Mouse (Mus musculus) forebrain, embryonic 11.5 days (tissue): ENCODE results near the gene Gm11985. TPM values are rescaled to one million over a fixed set of nuclear protein-coding genes. Genes with fewer than 3 reads are reported as not detected.

Experiments
- ATAC-seq: fragments of 200-750 bp; cut with Nextera tagmentation; replicated peaks from 2 replicates; pipeline ENCODE4 v1.8.0; 2017; ENCODE audit warnings: moderate TSS enrichment; ENCODE audit not compliant: low FRiP score
- DNase-seq: peaks from one replicate; pipeline ENCODE4 v3.0.0-alpha.2; 2017; ENCODE audit warnings: low spot score
- H3K27ac ChIP-seq: fragments of 300-500 bp; sonication (generic); 2 replicates; pipeline ENCODE4 v1.5.1; 2014; ENCODE audit warnings: low read depth, low read length
- H3K27me3 ChIP-seq: fragments of 300-500 bp; sonication (generic); 2 replicates; pipeline ENCODE4 v1.6.1; 2014; ENCODE audit warnings: mild to moderate bottlenecking, low read length, mixed read lengths; ENCODE audit not compliant: control insufficient read depth, insufficient read depth
- H3K36me3 ChIP-seq: fragments of 300-500 bp; sonication (generic); 2 replicates; pipeline ENCODE4 v1.6.1; 2014; ENCODE audit warnings: mild to moderate bottlenecking, low read length, moderate library complexity, mixed read lengths; ENCODE audit not compliant: control insufficient read depth, insufficient read depth
- H3K4me1 ChIP-seq: fragments of 300-500 bp; sonication (generic); replicated peaks from 2 replicates; pipeline ENCODE4 v1.6.1; 2014; ENCODE audit warnings: low read length, mixed read lengths; ENCODE audit not compliant: control insufficient read depth, insufficient read depth
- H3K4me2 ChIP-seq: fragments of 300-500 bp; sonication (generic); 2 replicates; pipeline ENCODE4 v1.6.1; 2014; ENCODE audit warnings: low read depth, mild to moderate bottlenecking, low read length, moderate library complexity, mixed read lengths; ENCODE audit not compliant: severe bottlenecking
- H3K4me3 ChIP-seq: fragments of 300-500 bp; sonication (generic); 2 replicates; pipeline ENCODE4 v1.5.1; 2014; ENCODE audit warnings: low read depth, low read length
- H3K9ac ChIP-seq: fragments of 300-500 bp; sonication (generic); 2 replicates; pipeline ENCODE4 v1.6.1; 2014; ENCODE audit warnings: low read length
- H3K9me3 ChIP-seq: fragments of 300-500 bp; sonication (generic); 2 replicates; pipeline ENCODE4 v1.6.1; 2016; ENCODE audit warnings: low read length, mixed read lengths; ENCODE audit not compliant: control insufficient read depth
- WGBS: fragments of 180-500 bp; shearing (Covaris S2); extraction: QIAGEN DNeasy Blood & Tissue Kit; methylation state at CpG from one replicate; pipeline ENCODE4 v1.1.7; 2014; 5-methylcytosine and 5-hydroxymethylcytosine counted together
- polyA plus RNA-seq: library from polyadenylated mRNA; unstranded; fragments of >200 nt; fragmentation: Nextera tagmentation; extraction: Ambion mirVana; gene quantifications from 2 replicates; pipeline ENCODE4 v1.2.1, GENCODE M21; 2014

Gm11985 gene
- polyA plus RNA-seq, 1 experiment from 2014 or later: not detected

DNA sequence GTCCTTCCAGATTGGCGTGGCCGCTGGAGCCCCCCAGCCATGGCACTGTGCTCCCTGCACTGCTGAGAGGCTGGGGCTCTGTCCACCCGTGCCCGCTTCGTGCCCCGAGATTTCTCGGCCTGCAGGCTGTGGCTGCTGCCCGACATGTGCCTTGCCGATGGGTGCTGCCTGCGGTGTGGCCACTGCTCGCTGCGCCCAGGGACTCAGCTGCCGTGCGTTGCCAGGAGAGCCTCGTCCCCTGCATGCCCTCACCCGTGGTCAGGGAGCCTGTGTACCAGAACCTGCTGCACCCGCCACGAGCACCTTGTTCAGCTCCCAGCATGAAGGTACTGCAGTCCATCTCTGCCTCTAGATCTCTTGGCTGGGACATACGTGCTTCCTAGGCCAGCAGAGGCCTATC, 9.6 kb upstream of the Gm11985 start:
- 87% methylated on average over 19 of the region's 19 CpGs for WGBS
- no peak overlapping the region; the same call in 1 of the 2 replicates for H3K27ac ChIP-seq
- no peaks in the 10 kb centered on the region for H3K27me3 ChIP-seq
- no peak overlapping the region for H3K4me3 ChIP-seq
- no peaks in the 10 kb centered on the region; the same call in 1 of the 2 replicates for H3K9me3 ChIP-seq
- no peak overlapping the region for H3K4me2 ChIP-seq
- no peak overlapping the region for H3K9ac ChIP-seq
- peaks cover 7% of the 10 kb centered on the region; the same call in 1 of the 2 replicates for H3K4me1 ChIP-seq
- DNase-seq: no peak
- H3K36me3 ChIP-seq: no peaks in the 10 kb centered on the region
- ATAC-seq: no peak

DNA sequence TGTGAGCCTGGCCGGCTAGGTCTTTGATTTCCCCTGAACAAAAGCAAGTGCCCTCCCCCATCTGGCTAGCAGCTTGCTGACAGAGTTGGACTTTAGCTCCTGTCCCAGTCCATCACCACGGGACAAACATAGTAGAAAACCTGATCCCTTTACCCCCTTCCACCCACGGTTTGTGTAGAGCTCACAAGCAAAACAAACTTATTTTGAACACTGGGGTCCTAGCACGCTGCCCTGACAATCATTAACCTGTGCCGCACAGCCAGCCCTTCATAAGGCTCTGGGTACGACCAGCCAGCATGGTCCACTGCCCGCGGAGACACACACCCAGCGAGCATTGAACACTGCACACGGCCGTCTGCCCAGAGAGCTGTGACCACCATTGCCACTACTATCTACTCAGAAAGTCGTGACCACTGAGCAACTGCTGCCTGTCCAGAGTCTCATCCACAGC, 9.1 kb upstream of the Gm11985 start, which contains the start of gene Igfbp1:
Gene Igfbp1 (plus strand): TSS at position 292 of the 451 bp plus-strand sequence.
- ATAC-seq (0 out of 2 replicates have a peak, but pooled peaks have one; percentile 43), DNase-seq (no peak)
- Histone ChIP-seq H3K27ac (no peak within 1 kb of the TSS; the same call in 1 of the 2 replicates), H3K27me3 (no peaks in the 10 kb centered on the region), H3K4me1 (peaks cover 7% of the 10 kb centered on the region; the same call in 1 of the 2 replicates), H3K9me3 (no peaks in the 10 kb centered on the region; the same call in 1 of the 2 replicates), H3K9ac (no peak within 1 kb of the TSS), H3K4me2 (no peak within 1 kb of the TSS), H3K4me3 (no peak within 1 kb of the TSS), H3K36me3 (no peaks in the 10 kb centered on the region)
- WGBS: 24% methylated on average over 12 of the region's 12 CpGs

DNA sequence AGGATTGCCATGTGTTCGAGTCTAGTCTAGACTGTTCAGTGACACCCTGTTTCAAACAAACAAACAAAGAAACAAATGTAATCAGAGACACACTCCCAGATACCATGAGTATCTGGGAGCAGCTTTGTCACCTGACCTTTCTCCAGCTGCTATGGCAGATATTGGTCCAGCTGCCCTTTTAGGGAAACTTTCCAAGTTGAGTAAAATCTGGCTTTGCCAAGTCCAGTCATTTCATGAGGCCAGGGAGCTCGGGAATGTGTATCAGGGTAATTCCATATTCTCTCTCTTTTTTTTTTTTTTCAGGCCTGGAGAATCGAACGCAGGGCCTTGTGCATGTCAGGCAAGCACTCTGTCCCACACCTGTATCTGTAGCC, 6.9 kb upstream of the Gm11985 start:
- WGBS: 89% methylated on average over 4 of the region's 4 CpGs
- H3K4me1 ChIP-seq: peaks cover 7% of the 10 kb centered on the region; the same call in 1 of the 2 replicates
- no peak for ATAC-seq

DNA sequence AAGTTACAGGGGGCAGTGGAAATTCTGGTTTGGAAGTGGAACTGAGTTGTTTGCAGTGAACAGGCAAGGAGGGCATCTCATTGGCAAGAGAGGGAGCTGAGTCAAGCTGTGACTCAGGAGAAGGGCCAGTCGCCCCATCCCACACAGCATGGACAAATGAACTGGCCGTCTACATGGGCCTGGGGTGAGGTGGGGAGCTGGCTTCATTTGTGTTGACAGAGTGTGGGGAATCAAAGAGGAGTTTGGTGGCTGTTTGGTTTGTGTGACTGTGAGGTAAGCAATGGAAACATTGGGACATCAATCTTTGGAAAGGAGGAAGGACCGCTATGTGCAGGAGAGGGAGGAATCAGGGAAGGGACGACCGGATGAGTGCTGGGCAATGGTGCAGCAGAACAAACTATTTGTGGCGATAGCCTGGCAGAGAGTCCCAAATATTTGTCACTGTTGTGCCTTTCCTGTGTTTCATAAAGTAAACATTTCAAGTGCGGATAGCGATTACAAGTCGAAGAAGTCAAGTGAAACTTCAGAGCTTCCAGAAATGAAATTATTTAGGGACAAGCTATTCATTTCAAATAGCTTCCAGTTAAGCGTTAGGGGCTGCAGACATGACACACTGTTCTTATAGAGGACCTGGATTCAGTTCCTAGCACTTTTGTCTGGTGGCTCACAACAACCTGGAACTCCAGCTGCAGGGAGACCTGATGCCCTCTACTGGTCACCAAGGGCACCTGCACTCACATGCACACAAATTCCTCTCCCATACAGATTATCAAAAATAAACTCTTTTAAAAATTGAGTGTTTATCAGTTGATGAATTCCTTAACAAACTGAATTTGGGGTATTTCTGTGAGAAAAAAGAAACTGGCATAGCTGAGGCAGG, 6.3 kb upstream of the Gm11985 start:
- Histone ChIP-seq H3K9me3 (no peaks in the 10 kb centered on the region; the same call in 1 of the 2 replicates), H3K36me3 (no peaks in the 10 kb centered on the region)
- WGBS: 94% methylated on average over 10 of the region's 10 CpGs

More for the DNA sequence above, 6.9 kb upstream of the Gm11985 start:
- no peaks in the 10 kb centered on the region; the same call in 1 of the 2 replicates for H3K9me3 ChIP-seq
- DNase-seq: no peak
- H3K4me3 ChIP-seq: no peak overlapping the region
- no peak overlapping the region for H3K9ac ChIP-seq
- H3K36me3 ChIP-seq: no peaks in the 10 kb centered on the region
- H3K27ac ChIP-seq: no peak overlapping the region
- H3K4me2 ChIP-seq: no peak overlapping the region
- no peaks in the 10 kb centered on the region for H3K27me3 ChIP-seq

DNA sequence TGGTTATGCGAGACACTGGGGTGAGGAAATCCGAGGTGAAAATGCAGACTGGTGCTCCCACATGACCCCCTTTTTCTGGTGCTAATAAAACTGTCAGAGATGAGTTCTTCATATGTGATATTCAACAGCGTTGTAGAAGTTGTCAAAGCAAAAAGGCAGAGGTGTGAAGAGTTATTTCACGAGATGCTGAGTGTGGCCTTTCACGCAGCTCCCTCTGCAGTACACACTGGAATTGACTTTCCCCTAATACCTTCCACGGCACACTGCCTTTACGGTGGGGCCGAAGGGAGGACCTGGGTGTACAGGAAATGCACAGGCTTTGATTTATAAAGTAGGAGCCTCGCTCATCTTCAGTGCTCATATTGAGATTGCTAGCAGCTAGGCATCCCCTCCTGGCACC, 4.8 kb upstream of the Gm11985 start:
- no peak overlapping the region for H3K4me2 ChIP-seq
- DNase-seq (no peak), ATAC-seq (no peak)
- H3K9ac ChIP-seq: no peak overlapping the region
- H3K27ac ChIP-seq: no peak overlapping the region
- WGBS: 75% methylated on average over 9 of the region's 9 CpGs
- H3K4me3 ChIP-seq: no peak overlapping the region
- H3K9me3 ChIP-seq: no peaks in the 10 kb centered on the region; the same call in 1 of the 2 replicates
- H3K36me3 ChIP-seq: no peaks in the 10 kb centered on the region
- H3K4me1 ChIP-seq: peaks cover 7% of the 10 kb centered on the region; the same call in 1 of the 2 replicates
- no peaks in the 10 kb centered on the region for H3K27me3 ChIP-seq

More for the DNA sequence above, 6.3 kb upstream of the Gm11985 start:
- ATAC-seq (no peak), DNase-seq (no peak)
- Histone ChIP-seq H3K9ac (no peak overlapping the region), H3K4me2 (no peak overlapping the region), H3K27ac (no peak overlapping the region), H3K27me3 (no peaks in the 10 kb centered on the region), H3K4me1 (peaks cover 7% of the 10 kb centered on the region; the same call in 1 of the 2 replicates), H3K4me3 (no peak overlapping the region)

DNA sequence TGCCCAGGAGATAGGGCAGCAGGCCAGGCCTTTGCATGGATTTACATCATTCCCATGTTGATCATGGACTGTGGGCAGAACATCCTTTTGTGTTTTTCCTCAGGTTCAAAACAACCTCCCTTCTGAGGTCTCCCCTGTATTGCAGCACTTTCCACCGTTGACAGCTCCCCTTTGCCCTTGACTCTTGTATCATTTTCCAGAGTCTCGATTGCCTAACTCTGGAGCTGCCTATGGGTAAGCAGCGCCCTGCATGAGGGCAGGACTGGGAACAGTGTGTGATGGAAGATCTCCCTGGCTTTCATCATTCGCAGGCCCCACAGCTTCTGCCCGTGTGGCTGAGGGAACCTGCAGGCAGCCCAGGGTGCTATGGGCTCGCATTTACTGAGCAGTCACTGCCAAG, 4.3 kb upstream of the Gm11985 start:
- Histone ChIP-seq H3K4me2 (no peak overlapping the region), H3K36me3 (no peaks in the 10 kb centered on the region), H3K27me3 (no peaks in the 10 kb centered on the region), H3K9me3 (no peaks in the 10 kb centered on the region; the same call in 1 of the 2 replicates), H3K9ac (no peak overlapping the region), H3K4me1 (peaks cover 7% of the 10 kb centered on the region; the same call in 1 of the 2 replicates), H3K27ac (no peak overlapping the region), H3K4me3 (no peak overlapping the region)
- ATAC-seq: no peak
- 79% methylated on average over 6 of the region's 6 CpGs for WGBS
- no peak for DNase-seq

DNA sequence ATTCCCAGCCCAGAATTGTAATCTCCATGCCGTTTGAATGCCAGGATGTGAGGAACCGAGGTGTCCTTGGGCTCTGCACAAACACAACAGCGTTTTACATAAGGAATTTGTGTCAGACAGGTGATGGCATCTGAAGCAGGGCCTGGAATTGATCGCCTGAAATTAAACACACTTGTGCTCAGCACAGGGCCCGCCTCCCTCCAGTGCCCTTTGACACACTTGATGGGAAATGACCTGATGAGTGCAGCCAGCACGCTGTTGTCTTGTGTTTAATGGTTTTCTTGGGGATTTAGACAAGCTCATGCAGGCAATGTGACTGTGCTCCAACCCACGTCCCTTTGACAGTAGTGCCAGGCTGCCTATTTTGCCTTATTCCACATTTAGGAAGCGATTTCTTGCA, 897 bp downstream of the Gm11985 start:
- 0 out of 2 replicates have a peak, but pooled peaks cover 3% of the 10 kb centered on the region for H3K4me1 ChIP-seq
- DNase-seq (no peak), ATAC-seq (no peak)
- no peak overlapping the region for H3K9ac ChIP-seq
- no peak overlapping the region for H3K4me3 ChIP-seq
- H3K27ac ChIP-seq: no peak overlapping the region
- no peaks in the 10 kb centered on the region for H3K36me3 ChIP-seq
- no peaks in the 10 kb centered on the region for H3K27me3 ChIP-seq
- 56% methylated on average over 8 of the region's 8 CpGs for WGBS
- no peak overlapping the region for H3K4me2 ChIP-seq
- no peaks in the 10 kb centered on the region for H3K9me3 ChIP-seq

DNA sequence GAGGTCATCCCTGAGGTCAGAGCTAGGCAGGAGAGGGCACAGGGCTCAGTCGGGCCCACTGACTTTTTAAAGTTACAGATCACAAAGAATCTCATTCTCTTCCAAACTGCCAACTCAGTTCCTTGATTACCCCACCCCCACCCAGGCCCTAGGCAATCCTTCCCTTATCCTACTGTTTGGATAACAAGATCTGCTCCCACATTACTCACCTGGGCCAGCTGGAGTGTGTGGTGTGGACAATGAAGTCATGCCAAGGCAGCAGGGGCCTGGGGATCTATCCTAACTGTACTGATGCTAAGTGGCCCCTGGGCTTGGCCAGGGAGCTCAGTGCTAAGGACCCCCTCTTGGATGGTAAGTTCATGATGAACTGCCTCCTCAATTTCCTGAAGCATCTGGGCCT, 3.9 kb downstream of the Gm11985 start:
- no peak overlapping the region for H3K4me2 ChIP-seq
- no peaks in the 10 kb centered on the region for H3K36me3 ChIP-seq
- H3K27ac ChIP-seq: no peak overlapping the region
- ATAC-seq (no peak), DNase-seq (no peak)
- no peaks in the 10 kb centered on the region for H3K9me3 ChIP-seq
- no peak overlapping the region for H3K9ac ChIP-seq
- 0 out of 2 replicates have a peak, but pooled peaks cover 3% of the 10 kb centered on the region for H3K4me1 ChIP-seq
- 23% methylated on average over 1 of the region's 1 CpGs for WGBS
- H3K27me3 ChIP-seq: no peaks in the 10 kb centered on the region
- H3K4me3 ChIP-seq: no peak overlapping the region
